Mouse (Mus musculus) lung, postnatal 0 days (tissue): ENCODE results near the gene Rai2.

Experiments used
- CTCF ChIP-seq: IDR thresholded peaks from 2 replicates; pipeline ENCODE4 v1.5.1; 2016; ENCODE audit warnings: antibody characterized with exemption, mild to moderate bottlenecking
- EP300 ChIP-seq: IDR thresholded peaks from 2 replicates; pipeline ENCODE4 v1.6.1; 2016; ENCODE audit warnings: antibody characterized with exemption, mild to moderate bottlenecking, control low read depth

- no peak for TF ChIP-seq CTCF
- TF ChIP-seq EP300, result no peak
These were observed 6.5 kb downstream of the Rai2 start for GRCm38 (mm10) chrX:161723391-161723808.
